12 mouse cellular contexts compared by ENCODE assay signal in the genomic region with DNA sequence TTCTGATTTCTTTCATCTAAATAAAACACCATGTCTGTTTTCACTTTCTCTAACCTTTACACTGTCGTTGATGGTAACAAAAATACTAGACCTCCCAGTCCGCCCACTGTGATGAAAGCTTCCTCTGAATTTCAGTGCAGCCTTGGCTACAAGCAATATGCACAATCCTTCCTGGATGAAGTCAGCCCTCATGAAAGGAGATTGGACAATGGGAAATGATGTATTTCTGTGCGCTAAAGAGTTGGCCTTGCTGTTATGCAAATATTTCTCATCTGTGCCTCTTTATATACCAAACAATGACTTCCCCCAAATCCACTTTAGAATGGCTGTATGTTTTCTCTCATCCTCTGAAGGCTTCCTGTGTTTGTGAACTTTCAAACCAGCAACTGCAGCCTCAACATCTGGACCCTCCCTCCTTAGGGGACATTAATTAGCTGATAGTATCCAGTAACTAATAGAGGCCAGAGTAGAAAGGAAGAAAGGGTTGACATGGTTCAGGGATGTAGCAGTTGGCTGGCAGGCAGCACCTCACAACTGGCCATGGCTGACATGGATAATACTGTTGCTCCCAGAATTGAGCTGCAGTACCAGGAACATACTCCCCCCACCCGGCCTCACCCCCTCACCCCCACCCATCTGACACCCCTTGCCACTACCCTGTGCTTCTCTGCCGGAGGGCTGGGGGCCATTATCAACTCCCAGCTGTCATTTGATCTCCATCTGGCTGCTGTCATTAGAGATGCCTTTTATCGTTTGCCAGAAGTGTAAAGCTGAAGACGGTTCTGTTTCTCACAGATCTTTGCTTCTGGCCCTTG. TPM values are rescaled to one million over a fixed set of nuclear protein-coding genes. Genes with fewer than 3 reads are reported as not detected.
A peak's percentile ranks its signal among the peaks of the same experiment; 100 is the strongest.
DNase-seq lines count a peak whose midpoint lies in the region; ATAC-seq and TF ChIP-seq lines count a peak whose summit lies in the region.
"Had no signal": no experiment of that assay in that cellular context is flagged by ENCODE, and none has a peak within 500 bp of the region (broad histone marks: within the 10 kb centered on the region; RNA-seq: fewer than 3 reads in every experiment).

No protein-coding gene starts in this region.

- H3K9ac ChIP-seq in forebrain, embryonic 13.5 days = no peak overlapping the region
- no peak overlapping the region for H3K9ac ChIP-seq in liver, embryonic 11.5 days (ENCODE audit: low read depth, low read length)
- H3K9ac ChIP-seq in neural tube, embryonic 14.5 days (replicated peaks; ENCODE audit: low read depth, low read length) = no peak overlapping the region

- H3K27ac ChIP-seq in forebrain, embryonic 13.5 days = 0 out of 2 replicates have a peak overlapping the region, but pooled peaks have one; percentile 10
- no peak overlapping the region for H3K27ac ChIP-seq in liver, embryonic 11.5 days (ENCODE audit: low read depth, low read length)
- H3K27ac ChIP-seq in neural tube, embryonic 14.5 days (ENCODE audit: low read depth, low read length) = no peak overlapping the region; the same call in 1 of the 2 replicates
- H3K27ac ChIP-seq in kidney, adult 2 months (ENCODE audit: insufficient read depth, low read depth, low read length) = no peak overlapping the region
- H3K27ac ChIP-seq: heart, embryonic 10.5 days had no signal

- 35% methylated on average over 7 of the region's 7 CpGs for WGBS in forebrain, embryonic 13.5 days
- WGBS in liver, embryonic 11.5 days = 37% methylated on average over 7 of the region's 7 CpGs
- WGBS in neural tube, embryonic 14.5 days = 29% methylated on average over 7 of the region's 7 CpGs
- 55% methylated on average over 7 of the region's 7 CpGs for WGBS in kidney, adult 2 months

- TF ChIP-seq CTCF in kidney, adult 2 months (conservative IDR thresholded peaks at IDR 0.05; ENCODE audit: insufficient read depth, insufficient read length, low read depth, low read length) = no peak

- no peak overlapping the region for H3K4me3 ChIP-seq in forebrain, embryonic 13.5 days
- no peak overlapping the region for H3K4me3 ChIP-seq in liver, embryonic 11.5 days (ENCODE audit: low read depth, low read length)
- H3K4me3 ChIP-seq in neural tube, embryonic 14.5 days (ENCODE audit: low read depth, low read length) = no peak overlapping the region
- H3K4me3 ChIP-seq in kidney, adult 2 months (ENCODE audit: insufficient read depth, low read depth, low read length) = no peak overlapping the region
- H3K4me3 ChIP-seq: heart, embryonic 10.5 days; myocyte had no signal

- no peak overlapping the region for H3K4me2 ChIP-seq in forebrain, embryonic 13.5 days
- no peak overlapping the region for H3K4me2 ChIP-seq in liver, embryonic 11.5 days
- H3K4me2 ChIP-seq in neural tube, embryonic 14.5 days (ENCODE audit: low read depth, low read length) = no peak overlapping the region

- intact Hi-C loops in left cerebral cortex, postnatal 4 days (cut with DNase I) = loop anchor here (5.0 kb wide), 1 partner anchor 512 kb away; a partner anchor contains a TSS
- intact Hi-C loops in left cerebral cortex, postnatal 25 days (cut with DNase I) = no loop called here

- H3K9me3 ChIP-seq in forebrain, embryonic 13.5 days (replicated peaks) = no peaks in the 10 kb centered on the region
- no peaks in the 10 kb centered on the region for H3K9me3 ChIP-seq in liver, embryonic 11.5 days (ENCODE audit: control insufficient read depth, low read length)
- no peaks in the 10 kb centered on the region for H3K9me3 ChIP-seq in neural tube, embryonic 14.5 days (ENCODE audit: control insufficient read depth, low read length)
- H3K9me3 ChIP-seq: heart, embryonic 10.5 days had no signal

- no peaks in the 10 kb centered on the region for H3K27me3 ChIP-seq in forebrain, embryonic 13.5 days
- H3K27me3 ChIP-seq in liver, embryonic 11.5 days (replicated peaks; ENCODE audit: control insufficient read depth, insufficient read depth, low read length) = no peaks in the 10 kb centered on the region
- H3K27me3 ChIP-seq in neural tube, embryonic 14.5 days (ENCODE audit: control insufficient read depth, insufficient read depth, low read length) = no peaks in the 10 kb centered on the region
- H3K27me3 ChIP-seq in kidney, adult 2 months (replicated peaks; ENCODE audit: control insufficient read depth, insufficient read depth, low read length) = no peaks in the 10 kb centered on the region
- H3K27me3 ChIP-seq: CH12.LX had no signal

- H3K36me3 ChIP-seq in forebrain, embryonic 13.5 days (ENCODE audit: poor library complexity, severe bottlenecking) = no peaks in the 10 kb centered on the region
- H3K36me3 ChIP-seq in liver, embryonic 11.5 days (ENCODE audit: control insufficient read depth, insufficient read depth, low read length) = no peaks in the 10 kb centered on the region
- H3K36me3 ChIP-seq in neural tube, embryonic 14.5 days (ENCODE audit: control insufficient read depth, insufficient read depth, low read length) = no peaks in the 10 kb centered on the region
- no peaks in the 10 kb centered on the region for H3K36me3 ChIP-seq in kidney, adult 2 months (ENCODE audit: control insufficient read depth, insufficient read depth, low read length)
- H3K36me3 ChIP-seq: heart, embryonic 10.5 days had no signal

- ATAC-seq in forebrain, embryonic 13.5 days = peak; percentile 84
- ATAC-seq in liver, embryonic 11.5 days (replicated peaks; ENCODE audit: low FRiP score) = peak; percentile 80
- peak; percentile 85 for ATAC-seq in neural tube, embryonic 14.5 days (ENCODE audit: low read depth)

- peaks cover 17% of the 10 kb centered on the region for H3K4me1 ChIP-seq in forebrain, embryonic 13.5 days
- H3K4me1 ChIP-seq in liver, embryonic 11.5 days (replicated peaks; ENCODE audit: control insufficient read depth, insufficient read depth, low read length) = peaks cover 12% of the 10 kb centered on the region
- 0 out of 2 replicates have a peak, but pooled peaks cover 7% of the 10 kb centered on the region for H3K4me1 ChIP-seq in neural tube, embryonic 14.5 days (ENCODE audit: control insufficient read depth, insufficient read depth, low read length)
- H3K4me1 ChIP-seq in kidney, adult 2 months (ENCODE audit: control insufficient read depth, insufficient read depth, low read length) = no peaks in the 10 kb centered on the region

- peak; percentile 34 for DNase-seq in left cerebral cortex, postnatal 4 days
- no peak for DNase-seq in left cerebral cortex, postnatal 25 days (ENCODE audit: low spot score in 2 of 2)
- no peak for DNase-seq in liver, embryonic 11.5 days (ENCODE audit: low spot score)
- no peak for DNase-seq in adrenal gland, adult 18-20 months (ENCODE audit: low spot score in 2 of 2)
- DNase-seq in cerebellum, adult 11-12 months = no peak
- DNase-seq in kidney, adult 2 months = no peak
- DNase-seq: adrenal gland, postnatal 10 days had no signal

- TF ChIP-seq POLR2A in kidney, adult 2 months (IDR thresholded peaks at IDR 0.05; ENCODE audit: low read depth, low read length) = no peak

RNA-seq across cellular contexts. Expression of a gene that starts 11.8 kb away (rescaled TPM):
- 1 to 10 TPM; 3.2 to 4.0 TPM for total RNA-seq in left cerebral cortex, postnatal 4 days (2021)
- total RNA-seq in left cerebral cortex, postnatal 25 days (2021) = 10 to 100 TPM in 1 of 2 experiments, 1 to 10 TPM in 1; 7.4 to 11.0 TPM
- 13.9 and 16.9 TPM in 2 replicates for polyA plus RNA-seq in forebrain, embryonic 13.5 days (2015; fragmentation: Nextera tagmentation; extraction: Ambion mirVana)
- 27.9 and 31.1 TPM in 2 replicates for polyA plus RNA-seq in liver, embryonic 11.5 days (2014; fragmentation: Nextera tagmentation; extraction: Ambion mirVana)
- 12.9 and 14.6 TPM in 2 replicates for polyA plus RNA-seq in neural tube, embryonic 14.5 days (2014; fragmentation: Nextera tagmentation; extraction: Ambion mirVana)
- total RNA-seq in adrenal gland, adult 18-20 months (2021) = 10 to 100 TPM; 10.6 to 27.8 TPM
- 54.6 and 59.7 TPM in 2 replicates for polyA plus RNA-seq in kidney, adult 2 months (2012; rRNA removed)
